Mouse (Mus musculus): ENCODE data around the gene Samd3.

DNA sequence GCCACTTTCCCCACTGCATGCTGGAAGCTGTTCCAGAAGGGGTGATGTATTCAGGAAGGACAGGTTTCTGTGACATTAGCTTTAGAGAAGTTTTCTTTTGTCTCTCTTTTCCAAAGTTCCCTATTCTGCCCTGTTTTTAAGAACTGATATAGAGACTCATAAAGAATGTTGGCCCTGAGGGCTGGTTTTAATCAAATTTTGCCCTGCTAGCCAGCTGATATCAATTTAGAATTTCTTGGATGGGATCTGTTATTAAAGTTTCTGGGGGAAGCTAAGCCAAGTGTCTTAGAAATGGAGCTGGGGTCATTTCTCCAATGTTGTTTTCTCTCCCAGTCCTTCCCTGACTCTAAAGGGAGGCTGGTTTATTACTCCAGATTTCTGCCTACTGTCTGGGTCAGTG is 38.7 kb upstream of the Samd3 start:
- TF ChIP-seq POLR2A (IDR thresholded peaks at IDR 0.05; ENCODE audit: control insufficient read depth, low read depth, low read length) (no peak), CTCF (IDR thresholded peaks at IDR 0.05; ENCODE audit: control insufficient read depth, insufficient read depth, insufficient replicate concordance, low read depth, low read length) (no peak)
